16 mouse cellular contexts compared by ENCODE assay signal in genomic region chr6:34642075-34642547, GRCm38 (mm10). TPM values are rescaled to one million over a fixed set of nuclear protein-coding genes. Genes with fewer than 3 reads are reported as not detected.
DNase-seq lines count a peak whose midpoint lies in the region; ATAC-seq and TF ChIP-seq lines count a peak whose summit lies in the region.
"Had no signal": no experiment of that assay in that cellular context is flagged by ENCODE, and none has a peak within 500 bp of the region (broad histone marks: within the 10 kb centered on the region; RNA-seq: fewer than 3 reads in every experiment).

No protein-coding gene starts in this region.

- WGBS in heart, adult 2 months, result 57% methylated on average over 5 of the region's 5 CpGs
- 58% methylated on average over 5 of the region's 5 CpGs for WGBS in limb, embryonic 13.5 days
- 78% methylated on average over 5 of the region's 5 CpGs for WGBS in limb, embryonic 10.5 days
- 58% methylated on average over 5 of the region's 5 CpGs for WGBS in embryonic facial prominence, embryonic 15.5 days
- 42% methylated on average over 5 of the region's 5 CpGs for WGBS in stomach, embryonic 14.5 days

- ATAC-seq in limb, embryonic 13.5 days (ENCODE audit: low FRiP score, low read depth), result peak; percentile 54; the same call in 1 of the 2 replicates
- ATAC-seq in embryonic facial prominence, embryonic 15.5 days (ENCODE audit: insufficient number of reproducible peaks, low FRiP score, low TSS enrichment, low read depth), result no peak
- peak; percentile 33; the same call in 1 of the 2 replicates for ATAC-seq in stomach, embryonic 14.5 days (ENCODE audit: insufficient number of reproducible peaks, insufficient read depth, low FRiP score, low read depth)
- ATAC-seq: forebrain, embryonic 14.5 days; midbrain, embryonic 16.5 days had no signal

- no peak for TF ChIP-seq POLR2A in heart, adult 2 months (IDR thresholded peaks at IDR 0.05; ENCODE audit: insufficient read depth, low read depth, low read length)

- no peak overlapping the region for H3K4me3 ChIP-seq in heart, adult 2 months
- no peak overlapping the region for H3K4me3 ChIP-seq in limb, embryonic 13.5 days
- H3K4me3 ChIP-seq in limb, embryonic 10.5 days, result no peak overlapping the region
- no peak overlapping the region for H3K4me3 ChIP-seq in embryonic facial prominence, embryonic 15.5 days (replicated peaks)
- no peak overlapping the region for H3K4me3 ChIP-seq in stomach, embryonic 14.5 days (ENCODE audit: low read depth, low read length)
- H3K4me3 ChIP-seq: neural tube, embryonic 15.5 days had no signal

- no peak for TF ChIP-seq EP300 in heart, adult 2 months (IDR thresholded peaks at IDR 0.05; ENCODE audit: insufficient read depth, low read depth, low read length)

- peak overlapping the region; percentile 1; the same call in 1 of the 2 replicates for H3K27ac ChIP-seq in heart, adult 2 months
- H3K27ac ChIP-seq in limb, embryonic 13.5 days, result no peak overlapping the region; the same call in 1 of the 2 replicates
- no peak overlapping the region for H3K27ac ChIP-seq in limb, embryonic 10.5 days
- H3K27ac ChIP-seq in embryonic facial prominence, embryonic 15.5 days (replicated peaks), result peak overlapping the region; percentile 13; the same call in 1 of the 2 replicates
- peak overlapping the region; percentile 77 for H3K27ac ChIP-seq in stomach, embryonic 14.5 days (ENCODE audit: low read length)
- H3K27ac ChIP-seq: neural tube, embryonic 15.5 days had no signal

- no peak for TF ChIP-seq CTCF in heart, adult 2 months (IDR thresholded peaks at IDR 0.05)

- no peak overlapping the region for H3K4me2 ChIP-seq in limb, embryonic 13.5 days (replicated peaks)
- H3K4me2 ChIP-seq in embryonic facial prominence, embryonic 15.5 days (replicated peaks), result no peak overlapping the region
- H3K4me2 ChIP-seq in stomach, embryonic 14.5 days (replicated peaks; ENCODE audit: low read depth, low read length), result no peak overlapping the region
- H3K4me2 ChIP-seq: neural tube, embryonic 15.5 days had no signal

- H3K79me2 ChIP-seq in heart, adult 2 months (replicated peaks; ENCODE audit: control insufficient read depth, insufficient read depth, low read length), result no peaks in the 10 kb centered on the region; the same call in 1 of the 2 replicates

- H3K36me3 ChIP-seq in heart, adult 2 months (ENCODE audit: control insufficient read depth, insufficient read depth, low read length), result peaks cover 9% of the 10 kb centered on the region
- H3K36me3 ChIP-seq in limb, embryonic 13.5 days, result no peaks in the 10 kb centered on the region
- H3K36me3 ChIP-seq in limb, embryonic 10.5 days, result no peaks in the 10 kb centered on the region
- no peaks in the 10 kb centered on the region for H3K36me3 ChIP-seq in embryonic facial prominence, embryonic 15.5 days
- H3K36me3 ChIP-seq in stomach, embryonic 14.5 days (ENCODE audit: control insufficient read depth, insufficient read depth, low read length), result no peaks in the 10 kb centered on the region
- H3K36me3 ChIP-seq: neural tube, embryonic 15.5 days had no signal

- no peak for DNase-seq in heart, adult 2 months
- DNase-seq in heart, postnatal 25 days (ENCODE audit: low spot score), result no peak
- DNase-seq in limb, embryonic 10.5 days (ENCODE audit: low spot score), result no peak
- no peak for DNase-seq in ovary, adult 18-20 months (ENCODE audit: low spot score)
- DNase-seq in gastrocnemius, postnatal 10 days, result no peak
- DNase-seq: adrenal gland, postnatal 25 days; cerebellum, adult 11 months; embryo, embryonic 11 days; kidney, adult 18-20 months; thymus, adult 18-20 months had no signal

- no peaks in the 10 kb centered on the region for H3K27me3 ChIP-seq in heart, adult 2 months (ENCODE audit: control insufficient read depth, insufficient read depth, low read length)
- no peaks in the 10 kb centered on the region for H3K27me3 ChIP-seq in limb, embryonic 13.5 days
- H3K27me3 ChIP-seq in limb, embryonic 10.5 days (ENCODE audit: low read depth, poor library complexity, severe bottlenecking), result no peaks in the 10 kb centered on the region
- H3K27me3 ChIP-seq in embryonic facial prominence, embryonic 15.5 days, result no peaks in the 10 kb centered on the region
- no peaks in the 10 kb centered on the region for H3K27me3 ChIP-seq in stomach, embryonic 14.5 days (ENCODE audit: control insufficient read depth, insufficient read depth, low read length)
- H3K27me3 ChIP-seq: neural tube, embryonic 15.5 days had no signal

- peaks cover 6% of the 10 kb centered on the region for H3K4me1 ChIP-seq in heart, adult 2 months (ENCODE audit: control insufficient read depth, insufficient read depth, low read length)
- H3K4me1 ChIP-seq in limb, embryonic 13.5 days, result peaks cover 38% of the 10 kb centered on the region
- H3K4me1 ChIP-seq in limb, embryonic 10.5 days, result peaks cover 54% of the 10 kb centered on the region
- H3K4me1 ChIP-seq in embryonic facial prominence, embryonic 15.5 days, result peaks cover 39% of the 10 kb centered on the region
- H3K4me1 ChIP-seq in stomach, embryonic 14.5 days (ENCODE audit: control insufficient read depth, insufficient read depth, low read length), result peaks cover 28% of the 10 kb centered on the region
- H3K4me1 ChIP-seq: neural tube, embryonic 15.5 days had no signal

- H3K9ac ChIP-seq in heart, adult 2 months (ENCODE audit: low read depth, low read length), result no peak overlapping the region
- no peak overlapping the region for H3K9ac ChIP-seq in limb, embryonic 13.5 days
- H3K9ac ChIP-seq in embryonic facial prominence, embryonic 15.5 days, result no peak overlapping the region
- H3K9ac ChIP-seq in stomach, embryonic 14.5 days (replicated peaks; ENCODE audit: low read depth, low read length), result no peak overlapping the region
- H3K9ac ChIP-seq: neural tube, embryonic 15.5 days had no signal

- no peaks in the 10 kb centered on the region for H3K9me3 ChIP-seq in limb, embryonic 13.5 days
- H3K9me3 ChIP-seq in limb, embryonic 10.5 days (replicated peaks), result no peaks in the 10 kb centered on the region
- no peaks in the 10 kb centered on the region for H3K9me3 ChIP-seq in embryonic facial prominence, embryonic 15.5 days (replicated peaks)
- H3K9me3 ChIP-seq in stomach, embryonic 14.5 days (ENCODE audit: control insufficient read depth, low read depth, low read length), result no peaks in the 10 kb centered on the region
- H3K9me3 ChIP-seq: neural tube, embryonic 15.5 days had no signal

- intact Hi-C loops in heart, adult 2 months (cut with DNase I), result loop anchor here (2.0 to 5.0 kb wide), 2 partner anchors 43 to 45 kb away; partner anchors contain the start of gene Cald1
- intact Hi-C loops in heart, postnatal 25 days (cut with DNase I), result no loop called here

RNA-seq across cellular contexts. Expression of gene Cald1, which starts 43.8 kb away (rescaled TPM):
- 10 to 100 TPM; 47.6 to 62.8 TPM for total RNA-seq in heart, adult 2 months (2021)
- 14.1 and 28.2 TPM in 2 replicates for polyA plus RNA-seq in heart, adult 2 months (2012; rRNA removed)
- 10 to 100 TPM; 49.3 to 53.1 TPM for total RNA-seq in heart, postnatal 25 days (2021)
- 326 and 328 TPM in 2 replicates for polyA plus RNA-seq in limb, embryonic 13.5 days (2015; fragmentation: Nextera tagmentation; extraction: Ambion mirVana)
- polyA plus RNA-seq in limb, embryonic 10.5 days (2016; fragmentation: Nextera tagmentation; extraction: Ambion mirVana), result 89.4 and 131 TPM in 2 replicates
- polyA plus RNA-seq in embryonic facial prominence, embryonic 15.5 days (2015; fragmentation: Nextera tagmentation; extraction: Ambion mirVana), result 290 and 306 TPM in 2 replicates
- 366 and 368 TPM in 2 replicates for polyA plus RNA-seq in stomach, embryonic 14.5 days (2014; fragmentation: Nextera tagmentation; extraction: Ambion mirVana)
- 10 to 100 TPM; 70.2 to 87.0 TPM for total RNA-seq in gastrocnemius, postnatal 10 days (2021)

Comparison
In these comparisons a context has a peak if more than half of its experiments do, and no peak if none do; other contexts are left out.
1. H3K27ac ChIP-seq: peak in heart, adult 2 months (single experiment), embryonic facial prominence, embryonic 15.5 days (single experiment) and stomach, embryonic 14.5 days (single experiment); none in limb, embryonic 13.5 days (single experiment) and limb, embryonic 10.5 days (single experiment).